Mouse (Mus musculus): ENCODE measurements around the gene Bcl11a.

- TF ChIP-seq GATA1 (IDR thresholded peaks at IDR 0.05; ENCODE audit: low read length) = no peak
- TF ChIP-seq TAL1 (IDR thresholded peaks at IDR 0.05; ENCODE audit: low read length) = no peak
Observed at GRCm38 (mm10) chr11:24061819-24062218, 16.0 kb upstream of the Bcl11a start.

All from erythroblast, embryonic 14.5 days (primary cell).